Mouse (Mus musculus): Measurements from ENCODE around the gene Ctsq.
"Not testable (repeated sequence)": the region's sequence is repeated elsewhere in the genome, so short reads cannot be mapped to it uniquely, and the experiment has no call there.

Ctsq gene

DNA sequence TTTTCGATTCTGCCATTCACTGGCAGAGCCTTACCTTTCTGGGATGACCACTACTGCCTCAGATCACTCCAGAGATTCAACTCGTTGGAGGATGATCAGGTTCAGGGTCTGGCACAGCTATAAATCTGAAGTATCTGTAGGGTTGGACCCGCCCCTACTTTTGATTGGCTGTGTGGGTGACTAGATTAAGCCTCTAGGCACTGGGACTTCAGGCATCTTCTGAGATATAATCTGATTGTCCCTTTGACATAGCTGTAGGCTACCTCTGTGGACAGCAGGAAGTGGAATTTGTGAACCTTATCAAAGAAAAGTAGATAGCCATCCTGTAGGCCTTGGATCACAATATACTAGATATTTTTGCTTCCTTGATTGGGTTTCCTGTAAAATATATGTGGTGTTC is at the start of gene Ctsq:
TSS of gene Ctsq (minus strand) at position 101 of the 400 bp plus-strand sequence.
- DNase-seq, result no peak

- no peak for DNase-seq
These were observed 17.6 kb downstream of the Ctsq start for GRCm38 (mm10) chr13:61022785-61023184.

- DNase-seq, result no peak
These were observed 18.6 kb downstream of the Ctsq start for GRCm38 (mm10) chr13:61021844-61022243.

DNA sequence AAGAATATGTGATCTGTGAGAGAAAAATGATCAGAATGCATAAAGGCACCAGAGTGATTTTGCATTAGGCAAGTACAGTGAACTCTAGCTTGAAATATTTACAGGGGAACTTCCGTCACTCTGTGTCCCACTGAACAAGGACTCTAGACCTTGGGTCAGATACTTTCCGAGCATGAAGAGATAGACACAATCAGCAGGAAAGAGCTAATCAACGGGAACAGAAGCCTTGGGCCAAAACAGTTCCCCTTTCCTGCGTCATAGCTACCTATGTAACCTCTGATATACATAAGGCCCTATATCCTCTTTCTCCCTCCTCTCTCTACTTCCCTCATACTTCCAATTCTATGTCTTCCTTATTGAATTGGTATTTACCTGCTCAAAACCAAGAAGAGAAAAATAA is 30.3 kb downstream of the Ctsq start:
- no peak for DNase-seq

GRCm38 (mm10) chr13:61005859-61006258 is 34.6 kb downstream of the Ctsq start, which contains the start of gene Ctsj:
Gene Ctsj (minus strand): TSS chr13:61005959.
- no peak for DNase-seq

GRCm38 (mm10) chr13:60997600-60997999 is 42.8 kb downstream of the Ctsq start:
- no peak for DNase-seq

DNA sequence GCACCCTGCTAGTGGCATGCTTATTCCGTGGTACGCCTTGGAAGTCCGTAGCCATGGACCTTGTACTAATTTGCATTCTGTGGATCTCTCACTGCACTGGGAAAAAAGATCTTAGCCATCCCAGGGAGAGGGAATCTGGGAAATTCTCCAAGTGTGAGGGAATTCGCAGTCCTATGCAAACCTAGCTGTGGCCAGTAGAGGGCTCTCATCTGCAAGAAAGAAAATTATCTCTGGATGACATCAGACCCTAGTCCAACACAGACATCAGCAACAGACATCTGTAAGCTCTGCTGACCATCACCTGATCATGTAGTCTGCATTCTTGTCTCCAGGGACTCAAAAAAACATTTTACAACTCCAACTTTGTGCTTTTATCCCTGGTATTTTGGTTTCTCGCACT is 53.5 kb downstream of the Ctsq start:
- not testable (repeated sequence) for DNase-seq
